Mouse (Mus musculus): Measurements from ENCODE around the gene Atg4b. TPM values are rescaled to one million over a fixed set of nuclear protein-coding genes. Genes with fewer than 3 reads are reported as not detected.
"Not testable (repeated sequence)": the region's sequence is repeated elsewhere in the genome, so short reads cannot be mapped to it uniquely, and the experiment has no call there.

Gene Atg4b
- total RNA-seq, 2 experiments from 2014 or later: 70.2 to 87.6 TPM

DNA sequence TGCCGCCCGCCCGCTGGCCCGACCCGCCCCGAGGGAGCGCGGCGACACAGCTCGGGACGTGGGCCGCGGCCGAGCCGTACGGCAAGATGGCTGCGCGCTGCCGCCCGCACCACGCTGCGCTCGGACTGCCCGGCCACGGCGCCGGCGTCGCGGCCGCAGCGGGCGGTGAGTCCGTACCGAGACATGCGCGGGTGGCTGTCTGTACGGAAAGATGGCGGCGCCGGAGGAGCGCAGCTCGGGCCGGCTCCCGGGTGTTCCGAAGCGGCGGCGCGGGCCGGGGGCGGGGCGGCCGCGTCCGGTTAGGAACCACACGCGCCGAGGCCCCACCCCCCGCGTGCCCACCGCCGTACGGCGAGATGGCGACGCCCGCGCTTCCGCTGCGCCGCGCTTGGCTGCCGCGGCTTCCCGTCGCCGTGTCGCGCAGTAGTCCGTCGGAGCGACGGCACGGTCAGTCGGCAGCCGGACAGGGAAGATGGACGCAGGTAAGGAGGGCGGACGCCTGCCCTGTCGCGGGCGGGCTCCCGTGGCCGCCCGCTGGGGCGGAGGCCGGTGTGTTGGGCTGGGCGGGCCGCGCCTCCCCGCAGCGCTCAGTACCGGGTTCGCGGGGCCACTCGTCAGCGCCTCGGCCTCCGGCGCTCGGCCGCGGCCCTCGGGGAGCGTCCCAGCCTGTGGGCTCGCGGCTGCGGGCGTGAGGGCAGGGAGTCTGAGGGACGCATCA is 3.4 kb downstream of the Atg4b start, which contains the start of gene Thap4:
Gene Thap4 (minus strand): TSS at position 292 of the 718 bp plus-strand sequence.
- intact Hi-C loops (cut with DNase I): no loop called here
- peak; percentile 88 to 96 for DNase-seq (ENCODE audit: extremely low spot score in 1 of 2, low spot score in 2 of 2)

DNA sequence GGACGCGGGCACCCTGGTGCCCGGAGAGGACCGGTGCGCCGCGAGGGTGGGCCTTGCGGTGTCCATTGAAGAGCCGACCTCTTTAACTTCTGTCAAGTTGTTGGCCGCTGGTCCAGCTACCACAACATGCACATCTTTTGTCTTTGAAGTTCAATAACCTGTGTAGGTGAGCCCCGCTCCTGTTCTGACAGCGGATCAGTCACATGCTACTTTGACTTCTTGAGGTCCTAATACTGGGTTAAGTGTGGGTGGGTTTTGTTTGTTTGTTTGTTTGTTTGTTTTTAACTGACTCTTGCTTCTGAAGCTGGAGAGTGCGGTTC is 4.0 kb downstream of the Atg4b start:
- intact Hi-C loops (cut with DNase I): no loop called here
- no peak for DNase-seq (ENCODE audit: extremely low spot score in 1 of 2, low spot score in 2 of 2)

DNA sequence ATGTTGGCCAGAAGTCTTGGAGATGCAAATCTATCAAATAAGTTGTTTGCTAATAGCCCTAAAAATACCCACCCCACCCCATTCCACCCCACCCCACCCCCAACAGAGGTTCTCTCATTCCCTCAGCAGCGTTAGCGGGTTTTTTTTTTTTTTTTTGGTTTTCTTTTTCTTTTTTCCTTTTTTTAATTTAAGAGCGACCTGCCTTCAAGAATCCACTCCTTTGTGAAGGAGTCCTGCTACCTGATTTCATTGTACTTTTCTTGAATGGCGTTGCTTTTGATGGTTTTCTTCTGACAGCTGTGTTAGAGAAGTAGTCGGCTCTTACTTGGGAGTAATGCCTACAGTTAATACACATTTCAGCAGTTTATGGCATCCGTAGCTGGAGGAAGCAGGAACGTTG is 4.3 kb downstream of the Atg4b start:
- DNase-seq (ENCODE audit: extremely low spot score in 1 of 2, low spot score in 2 of 2): no peak
- intact Hi-C loops (cut with DNase I): no loop called here

DNA sequence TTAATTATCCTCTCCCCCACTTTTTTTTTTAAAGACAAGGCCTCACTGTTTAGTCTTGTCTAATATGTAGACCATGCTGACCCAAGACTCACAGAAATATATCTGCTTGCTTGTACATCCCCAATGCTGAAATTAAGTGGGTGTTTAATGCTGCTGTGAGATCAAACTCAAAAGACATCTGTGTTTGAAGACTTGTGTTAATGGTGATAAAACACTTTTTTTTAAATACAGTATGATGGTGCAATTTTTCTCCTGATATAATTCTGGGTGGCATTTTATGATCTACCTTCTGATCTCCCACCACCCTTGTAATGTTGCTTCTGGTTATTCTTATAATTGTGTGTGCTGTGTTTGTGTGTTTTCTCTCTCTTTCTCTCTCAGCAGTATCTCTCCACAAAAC is 4.9 kb downstream of the Atg4b start:
- DNase-seq (ENCODE audit: extremely low spot score in 1 of 2, low spot score in 2 of 2): no peak
- intact Hi-C loops (cut with DNase I): no loop called here

DNA sequence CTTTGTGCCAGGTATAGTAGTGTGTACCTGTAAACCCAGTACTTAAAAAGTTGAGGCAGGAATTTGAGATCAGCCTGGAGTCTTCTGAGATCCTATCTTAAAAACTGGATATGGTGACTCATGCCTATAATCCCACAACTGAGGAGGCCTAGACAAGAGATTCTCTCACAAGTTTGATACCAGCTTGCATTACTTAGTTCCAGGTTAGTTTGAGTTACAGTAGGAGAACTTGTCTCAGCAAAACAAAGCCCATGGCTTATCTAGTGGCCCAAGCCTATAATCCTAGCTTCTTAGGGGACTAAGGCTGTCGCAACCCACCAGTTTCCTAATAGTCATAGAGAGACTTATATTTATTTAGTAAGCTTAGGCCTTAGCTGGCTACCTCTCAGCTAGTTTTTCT is 8.8 kb downstream of the Atg4b start:
- intact Hi-C loops (cut with DNase I): no loop called here
- DNase-seq (ENCODE audit: extremely low spot score in 1 of 2, low spot score in 2 of 2): no peak

DNA sequence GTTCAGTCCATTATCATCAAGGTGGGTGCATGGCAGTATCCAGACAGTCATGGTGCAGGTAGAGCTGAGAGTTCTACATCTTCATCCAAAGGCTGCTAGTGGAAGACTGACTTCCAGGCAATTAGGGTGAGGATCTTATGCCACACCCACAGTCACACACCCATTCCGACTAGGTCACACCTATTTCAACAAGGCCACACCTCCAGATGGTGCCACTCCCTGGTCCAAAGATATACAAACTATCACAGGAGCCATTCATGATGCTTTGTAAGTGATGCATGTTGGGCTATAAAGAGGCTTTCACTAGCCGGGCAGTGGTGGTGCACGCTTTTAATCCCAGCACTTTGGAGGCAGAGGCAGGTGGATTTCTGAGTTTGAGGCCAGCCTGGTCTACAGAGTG is 12.2 kb downstream of the Atg4b start:
- intact Hi-C loops (cut with DNase I): not testable (repeated sequence)

DNA sequence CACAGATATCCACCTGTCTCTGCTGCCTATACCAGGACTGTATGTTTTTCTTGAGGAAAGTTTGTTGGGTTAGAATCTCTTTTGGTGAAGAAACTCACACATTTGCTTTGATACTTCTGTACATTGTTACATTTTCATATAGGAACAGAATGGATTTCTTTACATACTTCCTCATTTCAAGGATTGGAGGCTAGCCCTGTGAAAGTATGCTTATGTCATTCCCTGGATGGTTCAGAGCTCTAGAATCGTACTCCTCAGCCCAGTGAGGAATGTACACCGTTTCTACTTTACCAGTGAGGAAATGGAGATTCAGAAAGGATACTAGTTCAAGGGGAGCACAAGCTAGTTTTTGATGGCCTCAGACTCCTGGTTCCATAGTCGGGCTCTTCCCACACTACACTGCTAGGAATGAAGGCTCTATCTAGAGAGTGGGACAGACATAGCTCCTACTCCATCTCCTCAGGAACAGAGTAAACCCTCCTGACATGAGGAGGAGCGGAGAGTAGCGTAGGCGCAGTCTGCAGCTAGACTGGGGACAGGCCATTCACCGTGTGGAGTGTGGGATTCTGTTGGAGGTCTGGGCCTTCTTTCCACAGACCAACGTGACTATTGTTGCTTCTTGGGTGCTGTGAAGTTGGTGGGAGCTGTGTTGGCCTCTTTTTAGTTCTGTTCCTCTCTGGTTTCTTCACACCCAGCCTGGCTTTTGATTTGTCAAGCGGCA is 13.7 kb downstream of the Atg4b start:
- no peak for DNase-seq (ENCODE audit: extremely low spot score in 1 of 2, low spot score in 2 of 2)
- intact Hi-C loops (cut with DNase I): no loop called here

More for the DNA sequence above, 12.2 kb downstream of the Atg4b start:
- not testable (repeated sequence) for DNase-seq (ENCODE audit: extremely low spot score in 1 of 2, low spot score in 2 of 2)

DNA sequence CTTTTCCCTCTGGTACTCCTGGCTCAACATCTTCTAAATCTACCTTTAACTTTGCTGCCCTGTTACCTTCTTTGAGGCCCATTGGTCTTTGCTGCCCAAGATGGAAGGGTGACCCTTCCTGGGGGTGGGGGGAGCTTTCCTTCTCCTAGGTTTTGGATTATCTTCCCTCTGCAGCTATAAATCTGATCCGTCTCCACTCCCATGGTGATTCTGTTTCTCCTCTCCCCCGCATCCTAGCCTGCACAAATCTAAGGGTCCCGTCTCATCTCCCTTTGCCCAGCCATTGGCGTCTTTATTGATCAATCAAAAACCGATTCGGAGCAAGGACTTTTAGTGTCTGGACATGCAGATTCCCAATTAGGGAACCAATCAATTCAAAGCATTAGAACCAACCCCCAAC is 16.3 kb downstream of the Atg4b start:
- intact Hi-C loops (cut with DNase I): no loop called here
- DNase-seq (ENCODE audit: extremely low spot score in 1 of 2, low spot score in 2 of 2): no peak

DNA sequence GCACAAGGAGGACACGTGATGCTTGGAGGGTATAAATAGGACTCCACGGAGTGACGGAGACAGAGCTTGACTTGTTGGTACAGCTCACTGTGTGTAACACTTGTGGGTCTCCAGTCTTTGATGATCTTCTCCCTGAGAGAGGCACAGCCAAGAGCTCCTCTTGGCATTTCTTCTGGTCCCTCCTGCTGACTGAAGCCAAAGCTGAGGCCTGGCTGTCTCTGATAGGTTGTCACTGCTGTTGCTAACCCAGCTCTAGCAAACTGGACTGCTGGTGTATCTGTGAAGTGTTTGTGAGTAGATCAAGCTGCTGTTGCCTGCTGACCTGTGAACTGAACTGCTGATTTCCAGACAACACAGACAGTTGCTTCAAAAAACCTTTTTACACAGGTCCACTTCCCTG is 18.6 kb downstream of the Atg4b start:
- no peak for DNase-seq (ENCODE audit: extremely low spot score in 1 of 2, low spot score in 2 of 2)
- intact Hi-C loops (cut with DNase I): no loop called here

DNA sequence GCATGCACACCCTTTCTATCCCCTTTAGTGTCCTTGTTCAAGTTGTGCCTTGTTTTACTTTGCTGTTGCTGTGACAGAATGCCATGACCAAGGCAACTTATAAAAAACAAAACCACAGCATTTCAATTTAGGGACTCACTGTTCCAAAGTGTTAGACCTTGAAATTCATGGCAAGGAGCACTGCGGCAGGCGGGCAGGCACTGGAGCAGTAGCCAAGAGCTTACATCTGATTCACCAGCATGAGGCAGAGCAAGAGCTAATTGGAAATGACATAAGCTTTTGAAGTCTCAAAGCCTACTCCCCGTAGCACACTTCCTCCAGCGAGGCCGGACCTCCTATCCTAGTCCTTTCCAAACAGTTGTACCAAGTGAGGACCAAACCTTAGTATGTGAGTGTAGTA is 25.4 kb downstream of the Atg4b start:
- no peak for DNase-seq (ENCODE audit: extremely low spot score in 1 of 2, low spot score in 2 of 2)
- intact Hi-C loops (cut with DNase I): no loop called here

DNA sequence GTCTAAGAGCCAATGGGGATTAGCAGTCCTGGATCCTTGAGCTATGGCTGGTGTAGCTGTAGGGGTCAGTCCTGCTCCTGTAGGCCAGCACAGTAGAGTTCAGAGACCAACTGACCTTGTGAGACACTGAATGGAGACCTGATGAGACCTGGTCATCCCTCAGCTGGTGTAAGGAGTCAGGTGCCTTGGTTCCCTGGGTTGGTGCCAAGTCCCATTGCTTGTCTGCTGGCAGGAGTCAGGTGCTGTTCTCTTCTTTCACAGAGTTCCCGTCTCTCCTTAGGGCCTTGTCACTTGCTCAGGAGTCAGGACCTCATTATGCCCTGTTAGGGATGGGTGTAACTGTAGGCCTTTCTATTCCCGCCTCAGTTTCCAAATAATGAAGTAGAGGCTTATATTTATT is 35.6 kb downstream of the Atg4b start:
- DNase-seq (ENCODE audit: extremely low spot score in 1 of 2, low spot score in 2 of 2): no peak
- intact Hi-C loops (cut with DNase I): loop anchor here (10.0 kb wide), 1 partner anchor 362 kb away; no protein-coding TSS in a partner anchor

DNA sequence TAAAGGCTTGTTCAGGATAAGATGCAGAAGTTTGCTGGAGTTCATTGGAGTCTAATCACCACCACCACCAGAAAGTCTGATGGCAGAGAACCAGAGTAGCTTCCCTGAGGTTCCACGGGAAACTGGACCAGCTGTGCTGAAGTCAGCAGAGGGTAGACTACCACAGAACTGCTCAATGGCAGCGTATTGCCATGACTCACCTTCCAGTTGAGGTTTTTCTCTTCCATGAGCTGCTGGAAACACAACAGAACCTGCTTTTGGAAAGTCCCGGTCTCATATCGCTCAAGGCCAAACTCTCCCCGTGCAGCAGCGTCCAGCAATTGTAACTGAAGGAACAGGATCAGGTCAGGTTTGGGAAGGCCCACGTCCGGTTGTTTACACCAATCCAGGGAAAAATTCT is 43.2 kb downstream of the Atg4b start:
- intact Hi-C loops (cut with DNase I): no loop called here
- no peak for DNase-seq (ENCODE audit: extremely low spot score in 1 of 2, low spot score in 2 of 2)

DNA sequence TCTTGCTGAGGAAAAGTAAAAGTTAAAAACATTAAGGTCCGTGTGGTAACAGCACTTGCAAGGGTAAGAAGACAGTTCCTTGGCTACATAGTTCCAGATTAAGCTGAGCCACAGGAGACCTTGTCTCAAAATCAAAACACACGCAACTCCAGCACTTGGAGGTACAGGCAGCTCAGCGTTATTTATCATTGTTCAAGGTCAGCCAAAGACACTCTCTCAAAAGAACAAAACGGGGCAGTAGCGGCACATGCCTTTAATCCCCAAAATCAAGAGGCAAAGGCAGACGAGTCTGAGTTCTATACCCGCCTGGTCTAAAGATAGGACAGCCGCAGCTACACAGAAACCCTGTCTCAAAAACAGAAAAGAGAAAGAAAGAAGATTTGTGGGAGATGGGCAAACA is 44.6 kb downstream of the Atg4b start:
- intact Hi-C loops (cut with DNase I): no loop called here
- no peak for DNase-seq (ENCODE audit: extremely low spot score in 1 of 2, low spot score in 2 of 2)

DNA sequence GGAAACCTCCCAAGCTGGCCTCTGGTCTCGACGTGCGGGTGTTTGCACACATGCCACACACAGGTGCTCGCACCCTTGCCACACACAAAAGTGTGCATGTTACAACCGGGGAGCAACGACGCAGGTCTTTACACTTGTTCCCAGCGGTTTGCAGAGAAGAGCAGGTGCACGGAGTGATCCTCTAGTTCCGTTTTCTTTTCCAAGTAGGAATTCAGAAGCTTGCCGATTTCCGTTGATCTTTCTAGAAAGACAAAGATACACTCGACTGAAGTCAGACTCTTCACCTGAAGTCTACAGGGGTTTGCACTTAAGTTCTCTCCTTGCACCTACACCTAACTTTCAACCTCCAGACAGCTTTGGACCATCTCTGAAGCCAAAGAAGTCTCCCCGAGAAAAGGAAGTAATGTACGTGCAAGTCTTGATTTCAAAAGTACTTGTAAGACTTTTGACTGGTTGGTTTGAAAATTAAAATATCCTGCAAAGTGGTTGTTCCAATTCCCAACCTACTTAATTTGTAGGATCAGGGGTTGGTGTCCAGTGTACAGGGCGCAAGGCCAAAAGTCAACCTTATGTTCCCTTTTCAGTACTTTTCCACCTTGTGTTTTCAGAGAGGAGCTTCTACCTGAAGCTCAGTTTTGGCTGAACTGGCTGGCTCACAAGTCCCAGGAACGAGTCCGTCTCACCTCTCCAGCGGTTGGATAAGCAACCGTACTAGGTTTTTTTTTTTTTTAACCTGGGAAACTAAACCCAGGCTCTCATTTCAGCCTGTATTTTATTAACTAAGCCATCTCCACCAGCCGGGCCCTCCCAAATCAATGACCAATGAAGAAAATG is 49.6 kb downstream of the Atg4b start:
- intact Hi-C loops (cut with DNase I): loop anchor here (10.0 kb wide), 1 partner anchor 166 kb away; no protein-coding TSS in a partner anchor

DNA sequence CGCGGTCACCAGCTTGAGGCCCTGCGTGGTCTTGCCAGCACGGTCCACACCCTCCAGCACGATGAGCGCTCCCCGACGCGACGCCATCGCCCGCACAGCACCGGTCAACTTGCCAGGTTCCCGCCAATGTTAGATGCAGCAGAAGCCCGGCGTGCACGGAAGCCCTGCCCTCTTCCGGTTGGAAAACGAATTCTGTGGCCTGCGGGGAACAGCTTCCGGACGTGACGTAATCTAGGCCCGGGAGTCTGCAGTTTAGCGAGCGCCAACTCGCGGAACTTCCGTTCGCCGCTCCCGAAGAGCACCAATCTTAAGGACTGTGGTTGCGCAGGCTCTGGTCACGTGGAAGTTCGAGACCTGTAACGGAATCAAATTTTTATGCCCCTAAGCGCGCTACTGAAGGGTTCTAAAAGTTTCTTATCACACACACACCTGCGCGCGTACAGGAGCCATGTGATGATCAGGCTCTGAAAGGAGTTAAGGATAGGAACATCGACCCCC is 50.5 kb downstream of the Atg4b start, which contains the start of gene Dtymk:
Gene Dtymk (minus strand): TSS at position 194 of the 498 bp plus-strand sequence.
- intact Hi-C loops (cut with DNase I): loop anchor here (10.0 kb wide), 1 partner anchor 167 kb away; no protein-coding TSS in a partner anchor
- peak; percentile 92 to 95 for DNase-seq (ENCODE audit: extremely low spot score in 1 of 2, low spot score in 2 of 2)

More for the DNA sequence above, 49.6 kb downstream of the Atg4b start:
- DNase-seq (ENCODE audit: extremely low spot score in 1 of 2, low spot score in 2 of 2): no peak

DNA sequence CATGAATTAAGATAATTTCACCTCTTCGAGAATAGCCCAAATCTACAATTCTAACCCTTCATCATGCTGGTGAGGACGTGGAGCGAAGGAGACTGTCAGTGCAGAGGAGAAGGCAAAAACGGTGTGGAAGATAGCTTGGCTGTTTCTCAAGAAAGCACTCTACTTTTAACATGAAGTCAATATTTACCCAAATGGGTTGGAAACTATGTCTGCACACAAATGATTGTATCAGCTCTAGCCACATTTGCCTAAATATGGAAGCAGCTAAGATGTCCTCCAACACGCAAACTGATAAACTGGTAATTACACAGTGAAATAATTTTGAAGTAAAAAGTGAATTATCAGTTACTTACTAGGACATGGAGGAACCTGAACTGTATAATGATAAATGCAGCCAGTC is 51.5 kb downstream of the Atg4b start:
- intact Hi-C loops (cut with DNase I): loop anchor here (10.0 kb wide), 1 partner anchor 168 kb away; no protein-coding TSS in a partner anchor

DNA sequence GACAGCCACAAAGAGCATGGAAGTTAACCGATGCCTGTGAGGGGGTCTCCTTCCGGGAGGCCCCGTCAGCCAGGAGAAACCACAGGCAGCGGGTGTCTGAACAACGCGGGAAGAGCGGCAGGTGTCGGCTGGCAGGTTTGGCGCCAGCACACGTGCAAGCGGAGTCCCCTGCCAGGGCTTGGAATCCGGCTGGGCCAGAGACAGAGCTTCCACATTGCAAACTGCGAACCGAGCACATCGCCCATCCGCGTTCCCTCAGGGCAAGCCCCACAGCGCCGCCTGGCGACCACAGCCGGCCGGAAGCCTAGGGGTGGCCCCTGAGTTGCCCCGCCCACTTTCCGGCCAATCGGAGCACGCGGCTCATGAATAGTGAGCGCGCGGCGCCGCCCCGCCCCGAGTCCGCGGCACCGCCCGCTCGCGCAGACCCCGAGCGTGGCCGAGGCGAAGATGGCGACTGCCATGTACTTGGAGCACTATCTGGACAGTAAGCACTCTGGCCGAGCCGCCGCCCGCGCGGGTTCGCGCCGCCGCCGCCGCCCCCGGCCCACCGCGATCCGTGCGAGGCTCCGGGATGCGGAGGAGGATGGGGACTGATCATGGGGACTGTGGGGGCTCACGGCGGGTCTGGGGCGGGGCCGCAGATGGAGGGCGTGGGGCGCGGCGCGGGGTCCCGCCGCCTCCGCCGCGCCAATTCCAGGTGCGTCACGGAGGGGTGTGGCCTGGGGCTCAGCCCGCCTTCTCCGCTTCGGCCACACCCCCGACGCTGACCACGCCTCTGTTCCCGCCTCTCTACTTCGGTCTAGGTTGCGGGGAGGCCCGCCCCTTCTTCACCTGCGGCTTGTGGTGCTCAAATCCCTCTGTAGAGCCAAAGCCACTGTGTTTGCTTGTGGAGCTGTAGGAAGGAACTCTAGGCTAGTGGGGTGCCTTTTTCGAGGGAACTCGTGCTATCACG is 52.5 kb downstream of the Atg4b start, which contains the start of gene Ing5:
Gene Ing5 (plus strand): TSS at position 410 of the 952 bp plus-strand sequence.
- peak; percentile 99 for DNase-seq (ENCODE audit: extremely low spot score in 1 of 2, low spot score in 2 of 2)
- intact Hi-C loops (cut with DNase I): loop anchor here (10.0 kb wide), 1 partner anchor 169 kb away; no protein-coding TSS in a partner anchor

More for the DNA sequence above, 51.5 kb downstream of the Atg4b start:
- DNase-seq (ENCODE audit: extremely low spot score in 1 of 2, low spot score in 2 of 2): no peak

DNA sequence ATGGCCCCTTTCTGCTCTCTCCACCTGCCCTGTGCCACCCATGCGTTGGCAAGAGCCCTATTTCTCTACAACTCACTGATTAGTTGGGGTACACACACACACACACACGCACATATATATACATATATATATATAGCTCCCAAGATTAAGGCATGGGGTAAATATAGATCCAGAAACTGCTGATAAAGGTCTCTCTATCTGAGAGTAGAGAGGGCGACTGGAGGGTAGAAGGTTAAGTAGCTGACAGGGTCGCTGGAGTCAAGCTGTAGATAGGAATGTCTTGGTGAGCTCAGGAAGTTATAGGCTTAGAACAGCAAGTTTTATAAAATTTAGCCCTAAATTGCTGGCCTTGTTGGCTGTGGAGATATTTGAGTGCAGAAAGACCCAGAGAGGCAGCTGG is 53.5 kb downstream of the Atg4b start:
- intact Hi-C loops (cut with DNase I): loop anchor here (10.0 kb wide), 1 partner anchor 170 kb away; no protein-coding TSS in a partner anchor
- DNase-seq (ENCODE audit: extremely low spot score in 1 of 2, low spot score in 2 of 2): no peak

Data from left cerebral cortex, postnatal 10 days (tissue).